Mouse (Mus musculus) liver, embryonic 12.5 days (tissue): ENCODE data around the gene Bnip3. TPM values are rescaled to one million over a fixed set of nuclear protein-coding genes. Genes with fewer than 3 reads are reported as not detected.

Experiments
- ATAC-seq: fragments of 200-750 bp; cut with Nextera tagmentation; 2 replicates; pipeline ENCODE4 v1.8.0; 2017; ENCODE audit warnings: moderate number of reproducible peaks, mild to moderate bottlenecking, moderate library complexity
- H3K27ac ChIP-seq: fragments of 300-500 bp; sonication (generic); 2 replicates; pipeline ENCODE4 v1.5.1; 2016; ENCODE audit warnings: mild to moderate bottlenecking
- H3K27me3 ChIP-seq: fragments of 300-500 bp; sonication (generic); replicated peaks from 2 replicates; pipeline ENCODE4 v1.6.1; 2016; ENCODE audit warnings: mild to moderate bottlenecking, moderate library complexity
- H3K36me3 ChIP-seq: fragments of 300-500 bp; sonication (generic); 2 replicates; pipeline ENCODE4 v1.6.1; 2016; ENCODE audit warnings: mild to moderate bottlenecking, moderate library complexity
- H3K4me1 ChIP-seq: fragments of 300-500 bp; sonication (generic); 2 replicates; pipeline ENCODE4 v1.6.1; 2016
- H3K4me2 ChIP-seq: fragments of 300-500 bp; sonication (generic); 2 replicates; pipeline ENCODE4 v1.6.1; 2016; ENCODE audit warnings: mild to moderate bottlenecking, moderate library complexity
- H3K4me3 ChIP-seq: fragments of 300-500 bp; sonication (generic); 2 replicates; pipeline ENCODE4 v1.5.1; 2016; ENCODE audit warnings: mild to moderate bottlenecking, moderate library complexity
- H3K9ac ChIP-seq: fragments of 300-500 bp; sonication (generic); 2 replicates; pipeline ENCODE4 v1.6.1; 2016; ENCODE audit warnings: mild to moderate bottlenecking, moderate library complexity
- H3K9me3 ChIP-seq: fragments of 300-500 bp; sonication (generic); replicated peaks from 2 replicates; pipeline ENCODE4 v1.6.1; 2016; ENCODE audit warnings: mild to moderate bottlenecking, moderate library complexity
- WGBS: fragments of 180-500 bp; shearing (Covaris S2); methylation state at CpG from one replicate; pipeline ENCODE4 v1.1.7; 2016; ENCODE audit not compliant: insufficient replicate concordance; 5-methylcytosine and 5-hydroxymethylcytosine counted together
- polyA plus RNA-seq: library from polyadenylated mRNA; unstranded; fragments of >200 nt; fragmentation: Nextera tagmentation; extraction: Ambion mirVana; gene quantifications from 2 replicates; pipeline ENCODE4 v1.2.1, GENCODE M21; 2016

Gene Bnip3
- polyA plus RNA-seq = 81.0 and 81.8 TPM in 2 replicates

DNA sequence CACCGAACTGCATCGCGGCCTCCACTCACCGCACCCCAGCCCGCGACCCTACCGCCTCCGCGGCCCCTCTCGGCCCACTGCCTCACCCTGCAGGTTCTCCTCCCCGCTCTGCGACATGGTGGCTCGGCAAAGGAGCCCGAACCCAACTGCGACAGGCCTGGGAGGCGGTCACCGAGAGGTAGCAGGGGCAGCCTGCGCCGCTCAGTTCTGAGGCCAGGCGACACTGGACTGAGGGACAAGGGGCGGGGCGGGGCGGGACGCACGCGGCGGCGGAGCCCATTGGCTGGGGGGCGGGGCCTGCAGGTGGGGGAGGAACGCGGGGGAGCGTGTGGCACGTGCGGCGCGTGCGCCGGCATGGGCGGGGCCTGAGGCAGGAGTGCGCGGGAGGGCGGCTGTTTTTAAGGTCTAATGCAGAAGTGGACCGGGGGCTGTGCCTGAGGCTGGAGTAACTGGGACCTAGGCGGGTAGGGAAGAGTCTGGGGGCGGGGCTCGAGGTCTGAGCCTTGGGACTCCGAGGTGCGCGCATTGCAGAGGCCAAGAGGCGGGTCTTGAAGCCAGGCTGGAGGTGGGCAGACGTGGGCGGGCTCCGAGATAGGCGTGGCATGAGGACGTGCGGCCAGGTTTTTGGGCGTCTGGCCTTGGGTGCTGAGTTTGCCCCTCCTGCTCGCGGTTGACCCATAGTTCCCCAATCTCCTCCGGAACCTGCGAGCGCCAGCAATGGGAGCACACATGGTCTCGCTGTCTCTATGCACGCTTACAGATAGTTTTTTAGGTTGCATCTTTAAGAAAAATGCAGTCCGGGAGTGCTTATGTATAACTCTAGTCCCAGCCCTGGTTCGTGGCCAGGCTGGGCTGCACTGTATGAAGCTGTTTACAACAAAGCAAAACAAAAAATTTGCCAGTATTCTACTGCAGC, at the start of gene Bnip3:
Gene Bnip3 (minus strand): TSS at position 243 of the 916 bp plus-strand sequence.
- Histone ChIP-seq H3K4me3 (peak within 1 kb of the TSS; percentile 85), H3K36me3 (0 out of 2 replicates have a peak, but pooled peaks cover 6% of the 10 kb centered on the region), H3K9ac (peak within 1 kb of the TSS; percentile 92), H3K27ac (peak within 1 kb of the TSS; percentile 86), H3K4me2 (peak within 1 kb of the TSS; percentile 94), H3K9me3 (no peaks in the 10 kb centered on the region), H3K27me3 (no peaks in the 10 kb centered on the region), H3K4me1 (peaks cover 54% of the 10 kb centered on the region)
- under 1% methylated on average over 66 of the region's 66 CpGs for WGBS
- peak; percentile 91 for ATAC-seq

DNA sequence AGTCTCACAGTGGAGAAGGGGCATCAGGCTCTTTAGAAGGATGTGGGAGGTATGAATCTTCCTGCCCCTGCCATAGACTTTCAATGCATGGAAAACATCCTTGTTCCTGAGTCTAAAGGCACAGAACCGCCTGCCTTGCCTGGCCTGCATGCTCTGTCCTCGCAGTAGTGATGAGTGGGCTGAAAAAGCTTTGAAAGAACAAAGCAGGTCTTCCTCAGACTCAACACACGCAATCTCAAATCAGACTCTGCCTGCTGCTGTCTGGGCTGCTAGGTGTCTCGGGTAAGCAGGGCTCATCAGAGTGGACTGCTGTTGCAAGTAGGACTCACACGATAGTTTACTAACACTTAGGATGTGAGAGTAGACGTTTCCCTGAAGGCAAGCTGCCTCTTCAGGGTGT, 47.8 kb upstream of the Bnip3 start:
- WGBS = 55% methylated on average over 6 of the region's 6 CpGs

DNA sequence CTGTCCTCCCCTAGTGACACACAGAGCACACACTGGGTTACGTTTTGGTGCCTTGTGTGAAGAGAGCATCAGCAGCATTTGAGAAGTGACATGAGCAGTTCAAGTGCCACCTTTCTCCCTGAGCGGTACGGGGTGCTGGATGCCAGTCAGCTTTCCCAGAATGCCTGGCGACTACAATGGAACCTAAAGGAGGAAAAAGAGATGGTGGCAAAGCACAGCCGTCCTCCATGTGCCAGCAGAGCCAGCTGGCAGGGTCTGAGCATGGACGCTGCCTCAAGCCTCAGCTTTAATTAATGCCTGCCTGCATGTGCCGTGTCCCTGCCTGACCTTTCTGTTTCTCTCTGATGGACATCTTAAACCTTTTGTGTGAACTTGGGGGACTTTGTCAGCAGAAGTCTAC, 46.5 kb upstream of the Bnip3 start:
- Histone ChIP-seq H3K4me2 (no peak overlapping the region), H3K4me3 (no peak overlapping the region), H3K27me3 (peaks cover 8% of the 10 kb centered on the region; the same call in 1 of the 2 replicates), H3K9ac (no peak overlapping the region), H3K36me3 (no peaks in the 10 kb centered on the region), H3K4me1 (no peaks in the 10 kb centered on the region), H3K27ac (no peak overlapping the region), H3K9me3 (no peaks in the 10 kb centered on the region)
- no peak for ATAC-seq
- WGBS = 67% methylated on average over 7 of the region's 7 CpGs

More for the DNA sequence above, 47.8 kb upstream of the Bnip3 start:
- Histone ChIP-seq H3K4me3 (no peak overlapping the region), H3K36me3 (no peaks in the 10 kb centered on the region), H3K27me3 (peaks cover 8% of the 10 kb centered on the region; the same call in 1 of the 2 replicates), H3K4me1 (no peaks in the 10 kb centered on the region), H3K9ac (no peak overlapping the region), H3K4me2 (no peak overlapping the region), H3K27ac (no peak overlapping the region), H3K9me3 (no peaks in the 10 kb centered on the region)
- ATAC-seq = no peak

DNA sequence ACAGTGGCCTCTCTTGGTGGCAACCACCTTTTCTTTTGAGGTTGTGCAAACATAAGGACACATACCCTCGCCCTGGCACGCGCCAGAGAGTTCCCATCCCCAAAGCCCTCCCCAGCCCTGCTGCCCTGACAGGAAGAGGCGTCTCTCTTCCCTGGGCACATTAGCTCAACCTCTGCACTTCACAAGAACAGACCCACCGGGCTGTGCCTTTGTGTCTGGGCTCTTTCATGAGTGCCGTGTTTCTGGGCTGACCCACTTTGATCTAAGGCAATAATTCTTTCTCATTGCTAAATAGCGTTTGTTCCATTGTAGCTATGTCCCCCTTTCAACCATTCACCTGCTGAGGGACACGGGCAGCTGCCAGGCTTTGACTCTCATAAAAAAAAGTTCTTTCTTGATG, 39.0 kb upstream of the Bnip3 start:
- H3K9me3 ChIP-seq = no peaks in the 10 kb centered on the region
- 55% methylated on average over 8 of the region's 8 CpGs for WGBS
- no peak overlapping the region for H3K4me2 ChIP-seq

DNA sequence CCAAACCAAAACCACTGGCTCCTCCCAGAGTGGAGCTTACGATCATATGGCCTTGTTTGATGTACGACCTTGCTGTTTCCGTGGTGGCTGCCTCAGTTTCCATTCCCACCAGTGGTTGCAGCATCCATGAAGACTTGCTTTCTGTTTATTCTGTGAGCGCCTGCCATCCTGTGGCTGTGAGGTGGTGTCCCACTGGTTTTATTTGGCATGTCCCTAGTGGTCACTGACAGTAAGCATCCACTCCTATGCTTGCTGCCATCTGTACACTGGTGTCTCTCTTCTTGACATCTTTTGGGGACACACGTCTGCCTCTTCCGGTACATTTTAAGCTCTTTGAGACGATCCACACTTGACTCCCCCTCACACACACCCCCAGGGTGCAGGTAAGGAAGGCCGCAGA, 38.4 kb upstream of the Bnip3 start:
- H3K9me3 ChIP-seq = no peaks in the 10 kb centered on the region
- H3K4me2 ChIP-seq = no peak overlapping the region
- H3K9ac ChIP-seq = no peak overlapping the region
- no peak overlapping the region for H3K4me3 ChIP-seq
- ATAC-seq = no peak
- WGBS = 63% methylated on average over 8 of the region's 8 CpGs
- H3K27me3 ChIP-seq = peaks cover 28% of the 10 kb centered on the region
- H3K4me1 ChIP-seq = no peaks in the 10 kb centered on the region
- H3K36me3 ChIP-seq = no peaks in the 10 kb centered on the region
- no peak overlapping the region for H3K27ac ChIP-seq

More for the DNA sequence above, 39.0 kb upstream of the Bnip3 start:
- no peak for ATAC-seq
- Histone ChIP-seq H3K36me3 (no peaks in the 10 kb centered on the region), H3K9ac (no peak overlapping the region), H3K4me1 (no peaks in the 10 kb centered on the region), H3K27ac (no peak overlapping the region), H3K27me3 (peaks cover 22% of the 10 kb centered on the region), H3K4me3 (no peak overlapping the region)

DNA sequence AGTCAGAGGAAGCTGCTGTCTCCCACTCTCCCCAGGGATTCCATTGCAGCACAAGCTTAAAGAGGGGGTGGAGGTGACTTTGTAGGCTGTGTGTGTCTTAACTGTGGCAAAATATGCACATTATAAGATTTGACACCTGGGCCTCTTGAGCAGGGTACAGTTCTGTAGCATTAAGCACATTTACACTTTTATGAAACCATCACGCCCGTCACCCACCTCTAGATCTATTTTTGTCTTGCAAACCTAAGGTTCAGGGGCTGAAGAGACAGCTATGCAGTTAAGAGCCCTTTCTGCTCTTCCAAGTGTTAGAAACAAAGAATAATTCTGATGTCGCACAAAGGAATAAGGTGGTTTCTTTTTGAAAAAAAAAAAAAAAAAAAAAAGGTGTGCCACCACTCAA, 36.3 kb upstream of the Bnip3 start:
- ATAC-seq = no peak
- H3K27me3 ChIP-seq = peaks cover 49% of the 10 kb centered on the region
- H3K4me3 ChIP-seq = no peak overlapping the region
- WGBS = 53% methylated on average over 3 of the region's 3 CpGs
- no peaks in the 10 kb centered on the region for H3K9me3 ChIP-seq
- no peak overlapping the region for H3K27ac ChIP-seq
- H3K36me3 ChIP-seq = no peaks in the 10 kb centered on the region
- no peak overlapping the region for H3K4me2 ChIP-seq
- H3K9ac ChIP-seq = no peak overlapping the region
- H3K4me1 ChIP-seq = 0 out of 2 replicates have a peak, but pooled peaks cover under 1% of the 10 kb centered on the region

DNA sequence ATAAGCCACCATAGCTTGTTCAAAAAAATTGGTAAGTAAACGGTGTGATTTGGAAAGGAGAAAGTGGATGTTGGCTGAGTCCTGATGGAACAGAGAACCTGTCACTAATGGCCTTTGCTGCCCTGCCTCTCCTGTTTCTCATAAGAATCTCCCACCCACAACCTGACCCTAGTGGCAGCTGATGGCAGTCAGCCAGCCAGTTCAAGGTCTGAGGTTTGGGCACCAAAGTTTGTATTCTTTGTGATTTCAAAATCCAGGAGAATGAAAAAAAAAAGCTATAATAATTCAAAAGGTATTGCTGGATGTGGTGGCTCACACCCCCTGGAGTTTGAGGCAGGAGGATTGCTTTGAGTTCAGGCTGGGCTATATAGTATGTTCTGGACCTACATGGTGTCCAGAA, 33.0 kb upstream of the Bnip3 start:
- H3K36me3 ChIP-seq = no peaks in the 10 kb centered on the region
- WGBS = 60% methylated on average over 1 of the region's 1 CpGs
- no peak for ATAC-seq
- peaks cover 81% of the 10 kb centered on the region for H3K27me3 ChIP-seq
- no peak overlapping the region for H3K27ac ChIP-seq
- H3K9me3 ChIP-seq = no peaks in the 10 kb centered on the region
- no peak overlapping the region for H3K9ac ChIP-seq
- no peak overlapping the region for H3K4me3 ChIP-seq
- 0 out of 2 replicates have a peak, but pooled peaks cover 5% of the 10 kb centered on the region for H3K4me1 ChIP-seq
- H3K4me2 ChIP-seq = no peak overlapping the region

DNA sequence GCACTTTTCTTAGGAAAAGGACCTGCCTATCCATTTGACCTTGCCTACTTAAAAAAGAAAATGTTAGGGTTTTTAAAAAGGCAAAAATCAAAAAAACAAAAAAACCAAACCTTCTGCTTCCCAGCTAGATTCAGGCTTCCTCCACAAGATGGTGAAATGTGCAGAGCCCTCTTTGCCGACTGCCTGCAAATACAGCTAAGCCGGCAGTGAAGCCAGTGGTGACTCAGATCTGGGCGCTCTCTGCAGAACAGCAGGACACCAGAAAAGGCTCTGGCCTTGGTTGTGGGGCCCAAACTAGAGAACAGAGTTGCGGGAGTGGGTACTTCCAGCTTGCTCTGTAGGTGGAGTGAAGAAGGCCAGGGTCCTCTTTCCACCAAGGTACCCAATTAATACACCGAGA, 32.3 kb upstream of the Bnip3 start:
- Histone ChIP-seq H3K4me1 (0 out of 2 replicates have a peak, but pooled peaks cover 5% of the 10 kb centered on the region), H3K27ac (no peak overlapping the region), H3K4me2 (no peak overlapping the region), H3K4me3 (no peak overlapping the region), H3K36me3 (no peaks in the 10 kb centered on the region), H3K9ac (no peak overlapping the region), H3K27me3 (peaks cover 81% of the 10 kb centered on the region), H3K9me3 (no peaks in the 10 kb centered on the region)
- no peak for ATAC-seq
- 27% methylated on average over 5 of the region's 5 CpGs for WGBS

DNA sequence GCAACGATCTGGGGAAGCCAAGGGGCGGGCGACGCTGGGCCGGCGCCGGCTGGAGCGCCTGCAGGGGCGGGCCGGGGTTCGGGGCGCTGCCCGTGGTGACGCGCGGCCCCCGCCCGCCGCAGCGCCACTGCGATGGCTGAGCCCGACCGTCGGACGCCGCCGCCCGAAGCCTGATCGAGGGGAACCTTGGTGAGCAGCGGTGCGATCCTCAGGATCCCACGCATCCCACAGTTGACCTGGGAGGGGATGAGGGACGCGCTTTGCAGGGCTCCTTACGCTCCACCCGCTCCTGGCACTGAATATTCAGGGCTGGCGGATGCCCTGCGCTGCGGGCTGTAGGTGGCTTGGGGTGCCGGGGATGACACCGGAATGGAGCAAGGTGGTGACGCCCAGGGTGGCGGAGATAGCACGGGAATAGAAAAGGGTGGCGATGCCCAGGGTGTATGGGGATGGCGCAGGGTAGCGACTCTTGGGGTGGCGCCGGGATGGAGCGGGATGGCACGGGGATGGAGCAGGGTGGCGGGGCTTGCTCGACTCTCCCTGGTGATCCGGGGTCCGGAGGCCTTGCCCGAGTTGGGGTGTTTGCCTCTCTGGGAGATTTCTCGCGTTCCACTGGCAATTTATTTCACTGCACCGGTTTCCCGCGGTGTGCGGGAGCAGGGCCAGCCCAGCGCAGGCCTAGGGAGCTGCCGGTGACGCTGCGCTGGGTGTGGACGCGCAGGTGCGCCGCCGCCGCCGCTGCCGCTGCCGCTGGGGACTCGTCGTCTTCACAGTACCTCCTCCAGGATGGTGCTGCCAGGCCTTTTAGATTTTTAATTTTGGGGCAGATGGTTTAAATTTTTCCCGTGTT, 31.5 kb upstream of the Bnip3 start, which contains the start of gene Jakmip3:
Gene Jakmip3 (plus strand): TSS at position 119 of the 850 bp plus-strand sequence.
- Histone ChIP-seq H3K4me3 (peak within 1 kb of the TSS; percentile 28), H3K36me3 (no peaks in the 10 kb centered on the region), H3K9me3 (no peaks in the 10 kb centered on the region), H3K27me3 (peaks cover 84% of the 10 kb centered on the region), H3K27ac (no peak within 1 kb of the TSS), H3K4me2 (peak within 1 kb of the TSS; percentile 52), H3K4me1 (0 out of 2 replicates have a peak, but pooled peaks cover 5% of the 10 kb centered on the region), H3K9ac (no peak within 1 kb of the TSS)
- ATAC-seq = no peak
- WGBS = 2% methylated on average over 78 of the region's 78 CpGs

DNA sequence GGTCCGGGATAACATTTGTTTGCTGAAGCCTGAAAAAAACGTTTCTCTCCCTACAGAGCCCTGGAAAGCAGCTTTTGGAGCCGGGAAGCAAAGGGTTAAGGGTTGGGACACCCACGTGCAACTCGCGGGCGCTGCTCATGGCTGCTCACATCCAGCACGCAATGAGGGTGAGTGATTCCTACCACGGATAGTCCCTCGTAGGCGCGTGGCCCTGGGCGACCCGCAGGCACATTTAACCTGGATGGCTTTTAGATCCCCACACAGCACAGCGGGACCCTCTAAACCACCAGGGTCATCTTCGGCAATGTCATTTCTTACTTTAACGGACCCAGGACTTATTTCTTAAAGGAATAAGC, 30.9 kb upstream of the Bnip3 start:
- no peak for ATAC-seq
- WGBS = 5% methylated on average over 17 of the region's 17 CpGs
- H3K9me3 ChIP-seq = no peaks in the 10 kb centered on the region
- peak overlapping the region; percentile 52 for H3K4me2 ChIP-seq
- 0 out of 2 replicates have a peak, but pooled peaks cover 5% of the 10 kb centered on the region for H3K4me1 ChIP-seq
- no peak overlapping the region for H3K27ac ChIP-seq
- H3K36me3 ChIP-seq = no peaks in the 10 kb centered on the region
- H3K9ac ChIP-seq = no peak overlapping the region
- peak overlapping the region; percentile 28 for H3K4me3 ChIP-seq
- H3K27me3 ChIP-seq = peaks cover 80% of the 10 kb centered on the region

DNA sequence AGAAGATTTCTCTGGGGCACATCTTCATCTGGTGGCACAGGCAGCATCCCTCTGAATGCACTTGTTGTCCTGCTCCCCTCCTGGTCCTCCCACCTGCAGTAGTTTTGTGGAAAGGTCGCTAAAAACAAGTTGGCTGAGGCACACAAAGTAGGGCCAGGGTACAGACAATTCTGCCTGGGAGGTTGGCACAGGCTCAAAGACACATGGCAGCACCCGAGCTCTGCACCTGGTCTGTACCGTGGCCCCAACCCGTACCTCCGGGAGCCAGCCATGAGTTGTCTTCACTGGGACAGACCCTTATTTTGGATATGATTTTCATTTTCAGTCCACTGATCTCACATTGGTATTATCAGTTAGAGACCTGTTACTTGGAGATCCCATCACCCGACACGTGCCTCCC, 29.7 kb upstream of the Bnip3 start:
- 0 out of 2 replicates have a peak, but pooled peaks cover 7% of the 10 kb centered on the region for H3K9me3 ChIP-seq
- H3K4me2 ChIP-seq = no peak overlapping the region
- H3K9ac ChIP-seq = no peak overlapping the region
- 0 out of 2 replicates have a peak, but pooled peaks cover 5% of the 10 kb centered on the region for H3K4me1 ChIP-seq
- no peak overlapping the region for H3K27ac ChIP-seq
- ATAC-seq = no peak
- no peaks in the 10 kb centered on the region for H3K36me3 ChIP-seq
- no peak overlapping the region for H3K4me3 ChIP-seq
- 71% methylated on average over 7 of the region's 7 CpGs for WGBS
- H3K27me3 ChIP-seq = peaks cover 70% of the 10 kb centered on the region
